Mouse (Mus musculus) ES-E14 (cell line): ENCODE measurements around the gene Bmp2k. TPM values are rescaled to one million over a fixed set of nuclear protein-coding genes. Genes with fewer than 3 reads are reported as not detected.

Experiments used
- DNase-seq: peaks from one replicate; pipeline ENCODE4 v3.0.0-alpha.2; 2013; ENCODE audit warnings: low read depth, low spot score
- H3K27ac ChIP-seq: 2 replicates; pipeline ENCODE4 v1.5.1; 2012; ENCODE audit warnings: low read depth, mild to moderate bottlenecking, low read length, moderate library complexity, mixed read lengths; ENCODE audit not compliant: poor library complexity, insufficient read depth, severe bottlenecking
- H3K36me3 ChIP-seq: 2 replicates; pipeline ENCODE4 v1.6.1; 2012; ENCODE audit warnings: mild to moderate bottlenecking, low read length, moderate library complexity, mixed read lengths; ENCODE audit not compliant: control insufficient read depth, poor library complexity, insufficient read depth, severe bottlenecking
- H3K4me1 ChIP-seq, 2 experiments: fragments of 150-350 bp in 1 of 2; sonication (generic) in 1 of 2; 2 replicates each; pipeline ENCODE4 v1.6.1; 2012; ENCODE audit warnings: low read length in 2 of 2, mild to moderate bottlenecking in 1 of 2, mixed read lengths in 1 of 2; ENCODE audit not compliant: control insufficient read depth in 2 of 2, insufficient read depth in 2 of 2, poor library complexity in 1 of 2
- H3K4me3 ChIP-seq, 2 experiments: fragments of 150-350 bp in 1 of 2; sonication (generic) in 1 of 2; 2 replicates each; pipeline ENCODE4 v1.5.1; 2012; ENCODE audit warnings: low read length in 2 of 2, low read depth in 1 of 2, mild to moderate bottlenecking in 1 of 2, mixed read lengths in 1 of 2; ENCODE audit not compliant: insufficient read depth in 1 of 2, poor library complexity in 1 of 2, severe bottlenecking in 1 of 2
- H3K9ac ChIP-seq: 2 replicates; pipeline ENCODE4 v1.6.1; 2012; ENCODE audit warnings: low read depth, mild to moderate bottlenecking, low read length, mixed read lengths; ENCODE audit not compliant: poor library complexity, insufficient read depth, severe bottlenecking
- H3K9me3 ChIP-seq: fragments of 150-350 bp; sonication (generic); 2 replicates; pipeline ENCODE4 v1.6.1; 2012; ENCODE audit warnings: low read depth, mild to moderate bottlenecking, low read length; ENCODE audit not compliant: control insufficient read depth, insufficient read depth
- CHD2 ChIP-seq: IDR thresholded peaks from 2 replicates; pipeline ENCODE4 v1.6.1; 2014; ENCODE audit warnings: mild to moderate bottlenecking, low read depth, low read length, inconsistent platforms
- HCFC1 ChIP-seq: IDR thresholded peaks from 2 replicates; pipeline ENCODE4 v1.6.1; 2012; ENCODE audit warnings: low read length, inconsistent platforms, borderline replicate concordance; ENCODE audit not compliant: insufficient read depth
- MAFK ChIP-seq: IDR thresholded peaks from 2 replicates; pipeline ENCODE4 v1.6.1; 2014; ENCODE audit warnings: mild to moderate bottlenecking, low read depth, low read length, inconsistent platforms; ENCODE audit not compliant: insufficient read depth
- ZC3H11A ChIP-seq: IDR thresholded peaks from 2 replicates; pipeline ENCODE4 v1.6.1; 2012; ENCODE audit warnings: low read depth, mild to moderate bottlenecking, inconsistent platforms, low read length, borderline replicate concordance
- ZNF384 ChIP-seq: IDR thresholded peaks from 2 replicates; pipeline ENCODE4 v1.6.1; 2012; ENCODE audit warnings: low read depth, low read length, inconsistent platforms
- in situ Hi-C, 2 experiments: fragments of 600-800 bp; cut with MboI; formaldehyde crosslinking; loops; one replicate each; pipeline ENCODE4 v1.15.1; 2025; ENCODE audit warnings: low sequenced_read_pairs in 2 of 2, inconsistent platforms in 1 of 2; ENCODE audit not compliant: unreplicated experiment in 2 of 2
- total RNA-seq: library from RNA; depleted of rRNA; stranded (reverse); fragments of 300-350 nt; gene quantifications from 2 replicates; pipeline ENCODE4 v1.2.3, GENCODE M21; 2012

The Bmp2k gene
- total RNA-seq, 1 experiment, result 7.1 TPM

- Histone ChIP-seq H3K9ac (no peak overlapping the region), H3K9me3 (no peaks in the 10 kb centered on the region), H3K27ac (no peak overlapping the region), H3K4me3 (no peak overlapping the region), H3K36me3 (no peaks in the 10 kb centered on the region; the same call in 1 of the 2 replicates), H3K4me1 (0 out of 4 replicates have a peak, but pooled peaks cover 0 to 2% of the 10 kb centered on the region in 2 experiments)
- in situ Hi-C loops, result no loop called here
- DNase-seq, result no peak
- no peak for TF ChIP-seq CHD2
- no peak for TF ChIP-seq MAFK
- TF ChIP-seq HCFC1, result no peak
- no peak for TF ChIP-seq ZNF384
- no peak for TF ChIP-seq ZC3H11A
Observed at GRCm38 (mm10) chr5:97015781-97016508, 18.5 kb downstream of the Bmp2k start.

GRCm38 (mm10) chr5:97016842-97017577 lies 19.5 kb downstream of the Bmp2k start:
- no peaks in the 10 kb centered on the region for H3K9me3 ChIP-seq
- no peaks in the 10 kb centered on the region; the same call in 1 of the 2 replicates for H3K36me3 ChIP-seq
- DNase-seq, result no peak
- H3K27ac ChIP-seq, result no peak overlapping the region
- H3K9ac ChIP-seq, result no peak overlapping the region
- H3K4me1 ChIP-seq, result 0 out of 4 replicates have a peak, but pooled peaks cover 0 to 2% of the 10 kb centered on the region in 2 experiments
- TF ChIP-seq MAFK (no peak), ZNF384 (no peak), HCFC1 (no peak), CHD2 (no peak), ZC3H11A (no peak)
- in situ Hi-C loops, result no loop called here
- no peak overlapping the region for H3K4me3 ChIP-seq

- Histone ChIP-seq H3K4me3 (no peak overlapping the region), H3K9me3 (no peaks in the 10 kb centered on the region), H3K4me1 (no peaks in the 10 kb centered on the region), H3K27ac (no peak overlapping the region), H3K36me3 (no peaks in the 10 kb centered on the region; the same call in 1 of the 2 replicates), H3K9ac (no peak overlapping the region)
- DNase-seq, result no peak
- no peak for TF ChIP-seq HCFC1
- no peak for TF ChIP-seq ZNF384
- in situ Hi-C loops, result no loop called here
Observed at GRCm38 (mm10) chr5:97022305-97023278, 25.1 kb downstream of the Bmp2k start.

- Histone ChIP-seq H3K4me1 (no peaks in the 10 kb centered on the region), H3K9ac (no peak overlapping the region), H3K27ac (no peak overlapping the region), H3K4me3 (no peak overlapping the region), H3K9me3 (no peaks in the 10 kb centered on the region), H3K36me3 (no peaks in the 10 kb centered on the region; the same call in 1 of the 2 replicates)
- DNase-seq, result no peak
- in situ Hi-C loops, result no loop called here
- TF ChIP-seq MAFK (no peak), ZC3H11A (no peak), ZNF384 (no peak), CHD2 (no peak), HCFC1 (no peak)
Observed at GRCm38 (mm10) chr5:97024834-97025233, 27.3 kb downstream of the Bmp2k start.
